Mouse (Mus musculus): ENCODE results near the gene Rab7b. TPM values are rescaled to one million over a fixed set of nuclear protein-coding genes. Genes with fewer than 3 reads are reported as not detected.
A peak's percentile ranks its signal among the peaks of the same experiment; 100 is the strongest.

Rab7b gene
- polyA plus RNA-seq, 1 experiment: 0.96 TPM

- TF ChIP-seq CTCF (IDR thresholded peaks at IDR 0.05; ENCODE audit: borderline replicate concordance, extremely low read depth, insufficient read depth, insufficient read length) (no peak), POLR2A (IDR thresholded peaks at IDR 0.05; ENCODE audit: borderline replicate concordance, extremely low read depth, insufficient read depth, insufficient read length, poor library complexity, severe bottlenecking) (no peak)
Observed at GRCm38 (mm10) chr1:131663286-131663995, 25.1 kb upstream of the Rab7b start.

GRCm38 (mm10) chr1:131664136-131664535 is 24.4 kb upstream of the Rab7b start:
- TF ChIP-seq CTCF (IDR thresholded peaks at IDR 0.05; ENCODE audit: borderline replicate concordance, extremely low read depth, insufficient read depth, insufficient read length) (no peak), POLR2A (IDR thresholded peaks at IDR 0.05; ENCODE audit: borderline replicate concordance, extremely low read depth, insufficient read depth, insufficient read length, poor library complexity, severe bottlenecking) (no peak)
- DNase-seq (ENCODE audit: low read depth): no peak

More at GRCm38 (mm10) chr1:131663286-131663995, 25.1 kb upstream of the Rab7b start:
- no peak for DNase-seq (ENCODE audit: low read depth)

GRCm38 (mm10) chr1:131665886-131666285 is 22.6 kb upstream of the Rab7b start:
- TF ChIP-seq CTCF (IDR thresholded peaks at IDR 0.05; ENCODE audit: borderline replicate concordance, extremely low read depth, insufficient read depth, insufficient read length) (no peak), POLR2A (IDR thresholded peaks at IDR 0.05; ENCODE audit: borderline replicate concordance, extremely low read depth, insufficient read depth, insufficient read length, poor library complexity, severe bottlenecking) (no peak)
- DNase-seq (ENCODE audit: low read depth): no peak

- no peak for DNase-seq (ENCODE audit: low read depth)
- TF ChIP-seq POLR2A (IDR thresholded peaks at IDR 0.05; ENCODE audit: borderline replicate concordance, extremely low read depth, insufficient read depth, insufficient read length, poor library complexity, severe bottlenecking) (no peak), CTCF (IDR thresholded peaks at IDR 0.05; ENCODE audit: borderline replicate concordance, extremely low read depth, insufficient read depth, insufficient read length) (no peak)
Observed at GRCm38 (mm10) chr1:131671113-131671512, 17.4 kb upstream of the Rab7b start.

- no peak for DNase-seq (ENCODE audit: low read depth)
Observed at GRCm38 (mm10) chr1:131672361-131672760, 16.1 kb upstream of the Rab7b start.

GRCm38 (mm10) chr1:131679644-131680043 is 8.9 kb upstream of the Rab7b start:
- DNase-seq (ENCODE audit: low read depth): no peak
- TF ChIP-seq POLR2A (IDR thresholded peaks at IDR 0.05; ENCODE audit: borderline replicate concordance, extremely low read depth, insufficient read depth, insufficient read length, poor library complexity, severe bottlenecking) (no peak), CTCF (IDR thresholded peaks at IDR 0.05; ENCODE audit: borderline replicate concordance, extremely low read depth, insufficient read depth, insufficient read length) (no peak)

More at GRCm38 (mm10) chr1:131672361-131672760, 16.1 kb upstream of the Rab7b start:
- no peak for TF ChIP-seq CTCF (IDR thresholded peaks at IDR 0.05; ENCODE audit: borderline replicate concordance, extremely low read depth, insufficient read depth, insufficient read length)
- no peak for TF ChIP-seq POLR2A (IDR thresholded peaks at IDR 0.05; ENCODE audit: borderline replicate concordance, extremely low read depth, insufficient read depth, insufficient read length, poor library complexity, severe bottlenecking)

- TF ChIP-seq POLR2A (IDR thresholded peaks at IDR 0.05; ENCODE audit: borderline replicate concordance, extremely low read depth, insufficient read depth, insufficient read length, poor library complexity, severe bottlenecking) (no peak), CTCF (IDR thresholded peaks at IDR 0.05; ENCODE audit: borderline replicate concordance, extremely low read depth, insufficient read depth, insufficient read length) (no peak)
- no peak for DNase-seq (ENCODE audit: low read depth)
Observed at GRCm38 (mm10) chr1:131687739-131688138, 756 bp upstream of the Rab7b start.

GRCm38 (mm10) chr1:131689016-131689415 is 521 bp downstream of the Rab7b start:
- DNase-seq (ENCODE audit: low read depth): no peak
- TF ChIP-seq POLR2A (IDR thresholded peaks at IDR 0.05; ENCODE audit: borderline replicate concordance, extremely low read depth, insufficient read depth, insufficient read length, poor library complexity, severe bottlenecking) (no peak), CTCF (IDR thresholded peaks at IDR 0.05; ENCODE audit: borderline replicate concordance, extremely low read depth, insufficient read depth, insufficient read length) (no peak)

- TF ChIP-seq CTCF (IDR thresholded peaks at IDR 0.05; ENCODE audit: borderline replicate concordance, extremely low read depth, insufficient read depth, insufficient read length): no peak
- TF ChIP-seq POLR2A (IDR thresholded peaks at IDR 0.05; ENCODE audit: borderline replicate concordance, extremely low read depth, insufficient read depth, insufficient read length, poor library complexity, severe bottlenecking): no peak
- peak; percentile 3 for DNase-seq (ENCODE audit: low read depth)
Observed at GRCm38 (mm10) chr1:131689899-131690298, 1.4 kb downstream of the Rab7b start.

- TF ChIP-seq POLR2A (IDR thresholded peaks at IDR 0.05; ENCODE audit: borderline replicate concordance, extremely low read depth, insufficient read depth, insufficient read length, poor library complexity, severe bottlenecking) (no peak), CTCF (IDR thresholded peaks at IDR 0.05; ENCODE audit: borderline replicate concordance, extremely low read depth, insufficient read depth, insufficient read length) (no peak)
Observed at GRCm38 (mm10) chr1:131690435-131690834, 1.9 kb downstream of the Rab7b start.

GRCm38 (mm10) chr1:131691356-131691755 is 2.9 kb downstream of the Rab7b start:
- TF ChIP-seq POLR2A (IDR thresholded peaks at IDR 0.05; ENCODE audit: borderline replicate concordance, extremely low read depth, insufficient read depth, insufficient read length, poor library complexity, severe bottlenecking) (no peak), CTCF (IDR thresholded peaks at IDR 0.05; ENCODE audit: borderline replicate concordance, extremely low read depth, insufficient read depth, insufficient read length) (no peak)
- DNase-seq (ENCODE audit: low read depth): no peak

More at GRCm38 (mm10) chr1:131690435-131690834, 1.9 kb downstream of the Rab7b start:
- DNase-seq (ENCODE audit: low read depth): peak; percentile 9

GRCm38 (mm10) chr1:131695308-131695707 is 6.8 kb downstream of the Rab7b start:
- DNase-seq (ENCODE audit: low read depth): no peak
- no peak for TF ChIP-seq CTCF (IDR thresholded peaks at IDR 0.05; ENCODE audit: borderline replicate concordance, extremely low read depth, insufficient read depth, insufficient read length)
- TF ChIP-seq POLR2A (IDR thresholded peaks at IDR 0.05; ENCODE audit: borderline replicate concordance, extremely low read depth, insufficient read depth, insufficient read length, poor library complexity, severe bottlenecking): no peak
